In the genomic region with DNA sequence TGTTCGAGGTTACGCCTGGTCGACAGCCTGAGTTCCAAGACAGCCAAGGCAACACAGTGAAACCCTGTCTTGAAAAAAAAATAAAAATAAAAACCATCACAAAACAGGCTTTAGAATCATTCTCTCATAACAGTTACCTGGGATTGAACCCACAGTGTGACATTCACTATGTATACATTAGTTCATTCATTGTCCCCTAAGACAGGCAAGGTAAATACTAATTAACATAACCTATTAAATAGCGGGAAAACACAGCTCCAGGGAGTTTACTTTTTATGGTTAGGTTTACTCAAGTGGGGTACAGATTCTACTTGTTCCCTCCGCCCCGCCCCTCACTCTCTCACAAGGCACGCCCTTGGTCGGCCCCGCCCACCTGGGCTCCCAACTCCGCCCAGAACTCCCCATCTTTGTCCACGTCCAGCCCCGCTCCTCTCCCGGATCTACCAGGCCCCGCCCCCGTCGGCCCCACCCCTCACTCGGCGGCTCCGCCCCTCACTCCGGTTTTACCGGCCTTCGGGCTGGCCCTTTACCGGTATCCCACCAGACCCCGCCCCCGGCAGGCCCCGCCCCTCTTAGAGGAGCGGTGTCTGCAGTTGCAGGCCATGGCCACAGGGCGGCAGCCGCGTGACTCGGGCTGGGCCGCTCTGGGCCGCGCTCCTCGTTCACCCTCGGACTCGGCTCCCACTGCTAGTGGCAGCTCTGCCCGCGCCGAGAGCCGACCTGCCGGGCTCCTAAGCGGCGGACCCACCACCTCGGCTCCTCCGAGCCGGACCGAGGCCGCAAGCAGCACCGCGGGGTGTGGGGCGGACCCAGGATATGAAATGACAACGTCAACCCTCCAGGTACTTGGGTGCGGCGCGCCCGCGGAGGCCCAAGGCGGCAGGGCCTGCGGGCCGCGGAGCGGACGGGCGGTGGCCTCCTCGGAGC, we compare ENCODE assay signal across 8 mouse cellular contexts. TPM values are rescaled to one million over a fixed set of nuclear protein-coding genes. Genes with fewer than 3 reads are reported as not detected.
DNase-seq lines count a peak whose midpoint lies in the region; ATAC-seq and TF ChIP-seq lines count a peak whose summit lies in the region.

Gene Vps4a (plus strand): TSS at position 573 of the 927 bp plus-strand sequence.

- peak within 1 kb of the TSS; percentile 88 for H3K4me3 ChIP-seq in bone marrow, adult 2 months (replicated peaks; ENCODE audit: control insufficient read depth, low read depth, low read length)
- peak within 1 kb of the TSS; percentile 96 for H3K4me3 ChIP-seq in embryonic facial prominence, embryonic 15.5 days (replicated peaks)
- H3K4me3 ChIP-seq in kidney, embryonic 14.5 days (ENCODE audit: low read length), result peak within 1 kb of the TSS; percentile 94
- H3K4me3 ChIP-seq in limb, embryonic 15.5 days, result peak within 1 kb of the TSS; percentile 99

- no peaks in the 10 kb centered on the region for H3K9me3 ChIP-seq in embryonic facial prominence, embryonic 15.5 days (replicated peaks)
- no peaks in the 10 kb centered on the region for H3K9me3 ChIP-seq in kidney, embryonic 14.5 days (ENCODE audit: control insufficient read depth, low read length)
- H3K9me3 ChIP-seq in limb, embryonic 15.5 days, result no peaks in the 10 kb centered on the region

- no peaks in the 10 kb centered on the region for H3K36me3 ChIP-seq in embryonic facial prominence, embryonic 15.5 days
- H3K36me3 ChIP-seq in kidney, embryonic 14.5 days (ENCODE audit: control insufficient read depth, insufficient read depth, low read length), result no peaks in the 10 kb centered on the region
- peaks cover 4% of the 10 kb centered on the region; the same call in 1 of the 2 replicates for H3K36me3 ChIP-seq in limb, embryonic 15.5 days

- ATAC-seq in embryonic facial prominence, embryonic 15.5 days (ENCODE audit: insufficient number of reproducible peaks, low FRiP score, low TSS enrichment, low read depth), result peak; percentile 94
- peak; percentile 96 for ATAC-seq in kidney, embryonic 14.5 days (ENCODE audit: low FRiP score, low TSS enrichment)
- ATAC-seq in limb, embryonic 15.5 days (ENCODE audit: insufficient number of reproducible peaks, low FRiP score, low TSS enrichment, low read depth), result peak; percentile 92

- 7% methylated on average over 66 of the region's 66 CpGs for WGBS in bone marrow, adult 2 months
- WGBS in embryonic facial prominence, embryonic 15.5 days, result 4% methylated on average over 66 of the region's 66 CpGs
- WGBS in kidney, embryonic 14.5 days, result 4% methylated on average over 66 of the region's 66 CpGs
- 4% methylated on average over 65 of the region's 66 CpGs for WGBS in limb, embryonic 15.5 days

- TF ChIP-seq CTCF in bone marrow, adult 2 months (IDR thresholded peaks at IDR 0.05; ENCODE audit: control insufficient read depth, insufficient read depth, low read length), result peak; percentile 81

- TF ChIP-seq POLR2A in bone marrow, adult 2 months (IDR thresholded peaks at IDR 0.05; ENCODE audit: borderline replicate concordance, control insufficient read depth, low read depth, low read length), result peak; percentile 61; the same call in 1 of the 2 replicates

- H3K9ac ChIP-seq in embryonic facial prominence, embryonic 15.5 days, result peak within 1 kb of the TSS; percentile 93
- H3K9ac ChIP-seq in kidney, embryonic 14.5 days (ENCODE audit: low read depth, low read length), result peak within 1 kb of the TSS; percentile 95
- peak within 1 kb of the TSS; percentile 93 for H3K9ac ChIP-seq in limb, embryonic 15.5 days

- peaks cover 2% of the 10 kb centered on the region; the same call in 1 of the 2 replicates for H3K4me1 ChIP-seq in bone marrow, adult 2 months (ENCODE audit: control insufficient read depth, insufficient read depth, low read length)
- peaks cover 18% of the 10 kb centered on the region for H3K4me1 ChIP-seq in embryonic facial prominence, embryonic 15.5 days
- H3K4me1 ChIP-seq in kidney, embryonic 14.5 days (ENCODE audit: control insufficient read depth, insufficient read depth, low read length), result peaks cover 7% of the 10 kb centered on the region; the same call in 1 of the 2 replicates
- H3K4me1 ChIP-seq in limb, embryonic 15.5 days, result peaks cover 16% of the 10 kb centered on the region

- H3K27ac ChIP-seq in bone marrow, adult 2 months (ENCODE audit: control insufficient read depth, insufficient read depth, low read depth, low read length, poor library complexity), result peak within 1 kb of the TSS; percentile 87
- peak within 1 kb of the TSS; percentile 89 for H3K27ac ChIP-seq in embryonic facial prominence, embryonic 15.5 days (replicated peaks)
- peak within 1 kb of the TSS; percentile 70 for H3K27ac ChIP-seq in kidney, embryonic 14.5 days (ENCODE audit: low read depth, low read length)
- peak within 1 kb of the TSS; percentile 90 for H3K27ac ChIP-seq in limb, embryonic 15.5 days

- H3K27me3 ChIP-seq in embryonic facial prominence, embryonic 15.5 days, result no peaks in the 10 kb centered on the region
- H3K27me3 ChIP-seq in kidney, embryonic 14.5 days (ENCODE audit: control insufficient read depth, insufficient read depth, low read length), result no peaks in the 10 kb centered on the region
- no peaks in the 10 kb centered on the region for H3K27me3 ChIP-seq in limb, embryonic 15.5 days

- peak within 1 kb of the TSS; percentile 72 for H3K4me2 ChIP-seq in embryonic facial prominence, embryonic 15.5 days (replicated peaks)
- peak within 1 kb of the TSS; percentile 82 for H3K4me2 ChIP-seq in kidney, embryonic 14.5 days (replicated peaks; ENCODE audit: low read depth, low read length)
- H3K4me2 ChIP-seq in limb, embryonic 15.5 days, result peak within 1 kb of the TSS; percentile 72

- DNase-seq in 416B (ENCODE audit: low read depth), result peak; percentile 90
- DNase-seq in heart, adult 9 months (ENCODE audit: low spot score in 2 of 2), result peak; percentile 94 to 95
- DNase-seq in monocyte, adult 2 months (ENCODE audit: low read depth in 1 of 2, low spot score in 2 of 2), result peak; percentile 91 to 94
- peak; percentile 94 to 95 for DNase-seq in spleen, postnatal 36 days (ENCODE audit: low spot score in 2 of 2)

RNA-seq across cellular contexts. Expression of gene Vps4a, which starts in this region (rescaled TPM):
- polyA plus RNA-seq in bone marrow, adult 2 months (2011; ENCODE audit: insufficient read depth, insufficient read length, low replicate concordance, missing spikeins), result 19.6 and 34.5 TPM in 2 replicates
- 72.1 and 72.5 TPM in 2 replicates for polyA plus RNA-seq in embryonic facial prominence, embryonic 15.5 days (2015; fragmentation: Nextera tagmentation; extraction: Ambion mirVana)
- 57.2 and 62.9 TPM in 2 replicates for polyA plus RNA-seq in kidney, embryonic 14.5 days (2014; fragmentation: Nextera tagmentation; extraction: Ambion mirVana)
- 71.3 and 79.3 TPM in 2 replicates for polyA plus RNA-seq in limb, embryonic 15.5 days (2015; fragmentation: Nextera tagmentation; extraction: Ambion mirVana)

Comparison
In these comparisons a context has a peak if more than half of its experiments do, and no peak if none do; other contexts are left out.
1. Peak in every context shown above with its lines: DNase-seq, ATAC-seq, H3K4me3 ChIP-seq and H3K27ac ChIP-seq.